Mouse (Mus musculus) kidney, embryonic 14.5 days (tissue): ENCODE data around the gene Man1c1. TPM values are rescaled to one million over a fixed set of nuclear protein-coding genes. Genes with fewer than 3 reads are reported as not detected.

Experiments used
- ATAC-seq: fragments of 200-750 bp; cut with Nextera tagmentation; 2 replicates; pipeline ENCODE4 v1.8.0; 2017; ENCODE audit warnings: moderate number of reproducible peaks, mild to moderate bottlenecking, moderate TSS enrichment, moderate library complexity; ENCODE audit not compliant: low FRiP score, low TSS enrichment
- H3K27ac ChIP-seq: fragments of 300-500 bp; sonication (generic); 2 replicates; pipeline ENCODE4 v1.5.1; 2014; ENCODE audit warnings: low read depth, mild to moderate bottlenecking, low read length, moderate library complexity, mixed read lengths
- H3K27me3 ChIP-seq: fragments of 300-500 bp; sonication (generic); 2 replicates; pipeline ENCODE4 v1.6.1; 2014; ENCODE audit warnings: mild to moderate bottlenecking, low read length; ENCODE audit not compliant: control insufficient read depth, insufficient read depth
- H3K36me3 ChIP-seq: fragments of 300-500 bp; sonication (generic); 2 replicates; pipeline ENCODE4 v1.6.1; 2014; ENCODE audit warnings: low read length, mixed read lengths; ENCODE audit not compliant: control insufficient read depth, insufficient read depth
- H3K4me1 ChIP-seq: fragments of 300-500 bp; sonication (generic); 2 replicates; pipeline ENCODE4 v1.6.1; 2014; ENCODE audit warnings: low read length, mixed read lengths; ENCODE audit not compliant: control insufficient read depth, insufficient read depth
- H3K4me2 ChIP-seq: fragments of 300-500 bp; sonication (generic); replicated peaks from 2 replicates; pipeline ENCODE4 v1.6.1; 2014; ENCODE audit warnings: low read depth, mild to moderate bottlenecking, low read length
- H3K4me3 ChIP-seq: fragments of 300-500 bp; sonication (generic); 2 replicates; pipeline ENCODE4 v1.5.1; 2014; ENCODE audit warnings: mild to moderate bottlenecking, low read length
- H3K9ac ChIP-seq: fragments of 300-500 bp; sonication (generic); 2 replicates; pipeline ENCODE4 v1.6.1; 2014; ENCODE audit warnings: low read depth, mild to moderate bottlenecking, low read length, moderate library complexity
- H3K9me3 ChIP-seq: fragments of 300-500 bp; sonication (generic); 2 replicates; pipeline ENCODE4 v1.6.1; 2016; ENCODE audit warnings: low read length; ENCODE audit not compliant: control insufficient read depth
- whole genome bisulfite sequencing: fragments of 180-500 bp; shearing (Covaris S2); extraction: QIAGEN DNeasy Blood & Tissue Kit; methylation state at CpG from one replicate; pipeline ENCODE4 v1.1.7; 2014; 5-methylcytosine and 5-hydroxymethylcytosine counted together
- polyA plus RNA-seq: library from polyadenylated mRNA; unstranded; fragments of >200 nt; fragmentation: Nextera tagmentation; extraction: Ambion mirVana; gene quantifications from 2 replicates; pipeline ENCODE4 v1.2.1, GENCODE M21; 2014

Gene Man1c1
- polyA plus RNA-seq, 1 experiment from 2014 or later = 5.3 TPM

DNA sequence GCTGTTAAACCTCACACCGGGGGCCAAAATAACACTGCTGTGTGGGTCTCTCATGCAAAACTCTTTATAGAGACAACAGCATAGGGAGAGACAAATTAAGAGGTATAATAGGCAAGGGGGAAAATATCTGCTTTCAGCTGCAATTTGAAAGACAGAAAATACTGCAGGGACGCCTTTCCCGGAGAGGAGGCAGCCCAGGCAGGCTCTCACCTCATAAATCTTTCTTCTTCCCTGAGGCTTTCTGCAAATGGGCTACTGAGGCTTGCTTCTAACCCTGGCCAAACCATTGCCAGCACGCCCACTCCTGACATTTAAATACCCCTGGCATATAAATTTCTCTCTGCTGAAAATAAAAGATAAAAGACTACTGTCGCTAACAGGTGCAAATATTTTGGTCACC, 1.2 kb upstream of the Man1c1 start:
- Histone ChIP-seq H3K27me3 (0 out of 2 replicates have a peak, but pooled peaks cover 2% of the 10 kb centered on the region), H3K27ac (no peak overlapping the region), H3K4me3 (no peak overlapping the region), H3K36me3 (no peaks in the 10 kb centered on the region), H3K4me2 (no peak overlapping the region; the same call in 1 of the 2 replicates), H3K9ac (no peak overlapping the region), H3K4me1 (peaks cover 17% of the 10 kb centered on the region), H3K9me3 (no peaks in the 10 kb centered on the region)
- 27% methylated on average over 5 of the region's 5 CpGs for WGBS
- ATAC-seq = no peak

DNA sequence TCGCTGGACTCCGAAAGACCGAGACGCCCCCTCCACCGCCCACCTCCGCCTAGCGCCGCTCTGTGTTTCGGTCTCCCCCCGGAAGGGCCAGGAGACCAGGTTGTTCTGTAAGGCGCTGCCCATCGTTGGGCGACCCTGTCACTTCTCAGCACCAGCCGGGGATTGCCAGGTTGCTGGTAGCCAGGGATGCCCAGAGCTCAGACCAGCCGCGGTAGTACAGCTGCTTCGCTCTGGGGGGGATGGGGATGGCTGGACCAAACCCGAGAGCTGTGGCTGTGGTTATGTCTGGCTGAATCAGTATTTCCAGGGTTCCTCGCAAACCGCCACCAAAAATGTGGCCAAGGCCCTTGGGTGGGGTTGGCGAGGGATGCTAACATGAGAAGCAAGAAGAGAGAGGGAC, 500 bp upstream of the Man1c1 start:
- H3K27me3 ChIP-seq = 0 out of 2 replicates have a peak, but pooled peaks cover 2% of the 10 kb centered on the region
- peak overlapping the region; percentile 50; the same call in 1 of the 2 replicates for H3K9ac ChIP-seq
- under 1% methylated on average over 21 of the region's 21 CpGs for WGBS
- ATAC-seq = no peak
- no peak overlapping the region for H3K27ac ChIP-seq
- peak overlapping the region; percentile 96 for H3K4me2 ChIP-seq
- H3K9me3 ChIP-seq = no peaks in the 10 kb centered on the region
- H3K36me3 ChIP-seq = no peaks in the 10 kb centered on the region
- peaks cover 17% of the 10 kb centered on the region; the same call in 1 of the 2 replicates for H3K4me1 ChIP-seq
- H3K4me3 ChIP-seq = peak overlapping the region; percentile 51

DNA sequence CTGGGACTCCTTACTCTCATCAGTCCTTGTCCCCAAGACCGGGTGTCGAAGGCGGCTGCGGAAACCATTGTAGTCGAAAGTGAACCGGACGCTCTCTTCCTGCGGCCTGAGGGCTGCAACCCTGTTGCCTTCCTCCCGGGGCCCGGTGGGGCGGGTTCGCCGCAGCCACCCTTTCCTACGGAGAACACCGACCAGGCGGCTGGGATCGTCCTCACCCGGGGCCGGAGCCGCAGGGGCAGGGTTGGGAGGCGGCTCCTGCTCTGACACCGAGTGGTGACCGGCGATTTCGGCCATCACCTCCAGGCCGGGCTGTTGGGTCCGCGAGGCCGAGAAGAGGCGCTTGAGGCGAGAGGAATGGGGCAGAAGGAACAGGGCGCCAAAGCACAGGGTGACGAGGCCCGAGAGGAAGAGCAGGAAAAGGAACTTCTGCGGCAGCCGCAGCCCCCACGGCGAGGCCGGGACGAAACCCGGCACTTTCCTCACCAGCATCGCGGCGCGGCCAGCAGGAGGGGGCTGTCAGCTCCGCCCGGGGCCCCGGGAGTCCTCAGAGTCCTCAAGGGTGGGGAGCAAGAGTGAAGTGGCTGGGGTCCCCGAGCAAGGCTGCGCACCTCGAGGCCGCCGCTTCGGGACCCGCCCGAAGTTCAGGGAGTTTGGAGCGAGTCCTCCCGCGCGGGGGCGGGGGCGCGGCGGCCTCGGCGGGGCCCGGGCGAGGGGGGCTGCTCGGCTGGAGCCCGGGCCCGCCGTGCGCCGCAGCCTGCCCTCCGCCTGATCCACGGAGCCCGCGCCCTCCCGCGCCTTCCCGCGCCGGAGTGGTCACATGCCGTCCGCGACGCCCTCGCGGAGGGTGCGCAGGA, 882 bp downstream of the Man1c1 start:
- H3K4me2 ChIP-seq = peak overlapping the region; percentile 96

DNA sequence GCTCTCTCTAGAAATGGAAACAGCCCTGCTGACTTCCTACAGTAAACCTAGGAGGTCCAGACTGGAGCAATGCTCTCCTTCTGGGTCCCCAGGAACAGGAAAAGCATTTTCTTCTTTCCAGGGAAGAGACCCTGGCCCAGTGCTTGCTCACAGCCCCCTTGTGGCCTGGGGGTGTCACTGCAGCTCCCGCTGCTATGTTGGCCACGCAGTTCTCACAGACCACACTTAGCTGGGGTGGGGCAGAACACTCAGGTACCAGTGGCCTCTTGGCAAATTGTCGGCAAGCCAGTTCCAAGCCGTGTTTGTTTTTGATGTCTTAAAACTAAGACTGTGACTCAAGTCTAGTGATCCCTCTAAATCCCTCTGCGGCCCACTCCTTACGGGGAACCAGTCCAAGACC, 2.2 kb downstream of the Man1c1 start:
- peak overlapping the region; percentile 96 for H3K4me2 ChIP-seq
- no peak overlapping the region for H3K9ac ChIP-seq
- peaks cover 17% of the 10 kb centered on the region; the same call in 1 of the 2 replicates for H3K4me1 ChIP-seq
- no peaks in the 10 kb centered on the region for H3K36me3 ChIP-seq
- H3K27ac ChIP-seq = no peak overlapping the region
- H3K9me3 ChIP-seq = no peaks in the 10 kb centered on the region
- ATAC-seq = no peak
- 0 out of 2 replicates have a peak, but pooled peaks cover 2% of the 10 kb centered on the region for H3K27me3 ChIP-seq
- WGBS = 31% methylated on average over 6 of the region's 6 CpGs
- H3K4me3 ChIP-seq = peak overlapping the region; percentile 51

More for the DNA sequence above, 882 bp downstream of the Man1c1 start:
- peak overlapping the region; percentile 51 for H3K4me3 ChIP-seq
- H3K9me3 ChIP-seq = no peaks in the 10 kb centered on the region
- H3K36me3 ChIP-seq = no peaks in the 10 kb centered on the region
- peaks cover 17% of the 10 kb centered on the region; the same call in 1 of the 2 replicates for H3K4me1 ChIP-seq
- WGBS = under 1% methylated on average over 80 of the region's 90 CpGs
- no peak overlapping the region for H3K27ac ChIP-seq
- H3K27me3 ChIP-seq = 0 out of 2 replicates have a peak, but pooled peaks cover 2% of the 10 kb centered on the region
- ATAC-seq = peak; percentile 18; the same call in 1 of the 2 replicates
- H3K9ac ChIP-seq = peak overlapping the region; percentile 70

DNA sequence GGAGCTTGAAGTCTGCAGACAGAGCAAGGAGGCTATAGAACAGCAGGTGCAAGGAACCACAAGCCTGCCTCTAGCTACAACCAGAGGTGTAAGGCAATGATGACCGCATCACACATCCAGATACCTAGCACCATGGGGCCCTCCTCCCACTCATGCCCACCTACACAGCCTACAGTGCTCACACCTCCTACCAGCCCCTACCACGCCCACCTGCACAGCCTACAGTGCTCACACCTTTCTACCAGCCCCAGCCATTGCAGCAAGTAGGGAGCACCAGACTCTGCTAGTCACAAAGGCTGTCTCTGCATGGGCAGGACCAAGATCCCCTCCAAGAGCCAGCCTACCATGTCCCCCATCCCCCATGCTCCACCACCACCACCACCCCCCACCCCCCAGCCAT, 3.2 kb downstream of the Man1c1 start:
- WGBS = 97% methylated on average over 2 of the region's 2 CpGs
- Histone ChIP-seq H3K4me2 (no peak overlapping the region), H3K9ac (no peak overlapping the region), H3K36me3 (no peaks in the 10 kb centered on the region), H3K27me3 (0 out of 2 replicates have a peak, but pooled peaks cover 2% of the 10 kb centered on the region), H3K4me1 (peaks cover 17% of the 10 kb centered on the region; the same call in 1 of the 2 replicates), H3K27ac (no peak overlapping the region), H3K4me3 (no peak overlapping the region), H3K9me3 (no peaks in the 10 kb centered on the region)
- no peak for ATAC-seq

DNA sequence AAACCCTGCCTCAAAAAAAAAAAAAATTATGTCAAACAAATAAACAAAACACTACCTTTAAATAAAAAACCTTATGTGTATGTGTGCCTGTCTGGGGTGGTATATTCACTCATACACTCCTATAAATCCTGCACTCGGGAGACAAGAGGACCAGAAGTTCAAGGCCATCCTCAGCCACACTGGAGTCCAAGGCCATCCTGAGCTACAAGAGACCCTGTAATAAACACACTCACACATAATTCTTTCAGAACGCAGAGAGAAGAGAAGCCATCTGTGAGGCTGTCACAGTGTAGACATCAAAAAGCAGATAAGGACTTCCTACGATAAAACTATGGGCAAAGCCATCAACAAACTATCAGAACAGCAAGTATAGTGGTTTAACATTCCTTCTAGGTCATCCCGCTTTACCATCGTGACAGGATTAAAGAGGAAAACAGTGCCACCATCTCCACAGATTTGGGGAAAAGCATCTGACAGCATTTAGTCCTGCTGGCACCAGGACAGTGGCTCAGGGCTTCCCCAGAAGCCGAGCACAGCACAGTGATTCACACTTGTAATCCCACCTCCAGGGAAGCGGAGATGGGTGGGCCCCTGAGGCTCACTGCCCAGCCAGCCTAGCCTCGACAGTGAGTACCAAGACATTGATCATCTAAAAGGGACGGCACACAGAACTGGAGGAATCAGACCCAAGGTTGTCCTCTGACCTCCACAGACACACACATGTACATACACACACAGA, 10.7 kb downstream of the Man1c1 start:
- 77% methylated on average over 9 of the region's 9 CpGs for WGBS
- Histone ChIP-seq H3K4me1 (no peaks in the 10 kb centered on the region), H3K4me3 (no peak overlapping the region), H3K27me3 (no peaks in the 10 kb centered on the region), H3K9me3 (peaks cover 3% of the 10 kb centered on the region), H3K9ac (no peak overlapping the region), H3K36me3 (no peaks in the 10 kb centered on the region), H3K27ac (no peak overlapping the region), H3K4me2 (no peak overlapping the region)
- ATAC-seq = no peak

DNA sequence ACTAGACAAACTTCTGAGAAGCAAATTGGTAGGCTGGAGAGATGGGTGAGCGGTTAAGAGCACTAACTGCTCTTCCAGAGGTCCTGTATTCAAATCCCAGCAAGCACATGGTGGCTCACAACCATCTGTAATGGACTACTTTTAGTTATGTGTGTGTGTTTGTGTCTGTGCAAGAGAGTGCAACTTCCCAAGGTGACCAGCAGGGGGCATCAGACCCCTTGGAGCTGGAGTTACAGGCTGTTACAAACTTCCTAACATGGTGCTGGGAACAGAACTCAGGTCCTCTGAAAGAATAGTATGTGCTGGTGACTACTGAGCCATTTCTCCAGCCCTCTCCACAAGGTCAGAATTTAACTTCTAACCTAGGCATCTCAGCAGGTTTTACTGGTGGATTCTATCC, 11.7 kb downstream of the Man1c1 start:
- Histone ChIP-seq H3K4me2 (no peak overlapping the region), H3K27me3 (no peaks in the 10 kb centered on the region), H3K4me1 (no peaks in the 10 kb centered on the region), H3K4me3 (no peak overlapping the region), H3K36me3 (no peaks in the 10 kb centered on the region), H3K27ac (no peak overlapping the region), H3K9ac (no peak overlapping the region), H3K9me3 (peaks cover 3% of the 10 kb centered on the region)
- no peak for ATAC-seq
- WGBS = 97% methylated on average over 1 of the region's 1 CpGs

DNA sequence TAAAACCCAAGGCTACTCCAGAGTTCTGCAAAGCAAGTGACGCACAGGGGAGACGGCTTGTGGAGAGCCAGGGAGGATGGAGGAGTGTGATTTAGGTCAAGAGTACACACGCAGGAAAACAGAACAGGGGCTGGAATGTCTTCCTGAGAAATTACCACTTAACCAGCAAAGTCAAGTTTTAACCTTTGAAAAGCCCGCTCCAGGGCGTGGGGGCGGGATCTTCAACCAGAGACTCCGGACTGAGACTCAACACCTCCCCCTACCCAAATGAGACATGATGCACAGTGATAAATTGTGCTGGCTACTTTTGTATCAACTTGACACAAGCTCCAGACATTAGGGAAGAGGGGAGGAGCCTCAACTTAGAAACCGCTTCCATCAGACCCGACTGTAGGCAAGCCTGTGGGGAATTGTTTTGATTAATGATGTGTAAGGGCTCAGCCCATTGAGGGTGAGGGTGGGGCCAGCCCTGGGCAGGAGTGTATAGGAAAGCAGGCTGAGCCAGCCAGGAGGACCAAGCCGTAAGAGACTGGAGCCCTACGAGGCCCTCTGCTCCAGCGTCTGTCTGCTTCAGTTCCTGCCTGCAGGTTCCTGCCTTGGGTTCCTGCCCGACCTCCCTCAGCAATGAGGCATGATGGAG, 17.9 kb downstream of the Man1c1 start:
- Histone ChIP-seq H3K4me3 (no peak overlapping the region), H3K9me3 (no peaks in the 10 kb centered on the region), H3K36me3 (no peaks in the 10 kb centered on the region), H3K4me2 (no peak overlapping the region), H3K9ac (no peak overlapping the region), H3K27me3 (no peaks in the 10 kb centered on the region), H3K4me1 (peaks cover 29% of the 10 kb centered on the region), H3K27ac (peak overlapping the region; percentile 55; the same call in 1 of the 2 replicates)
- 35% methylated on average over 13 of the region's 13 CpGs for WGBS
- peak; percentile 66; the same call in 1 of the 2 replicates for ATAC-seq
